Mouse (Mus musculus) kidney, adult 10 weeks (tissue): ENCODE measurements around the gene Acvrl1. TPM values are rescaled to one million over a fixed set of nuclear protein-coding genes. Genes with fewer than 3 reads are reported as not detected.

ENCODE experiments used
- polyA plus RNA-seq: library from polyadenylated mRNA; stranded (reverse); fragments of 350-450 nt; fragmentation: Illumina TruSeq; extraction: RNeasy Lipid Tissue Mini Kit (QIAGEN cat#74804); gene quantifications from one replicate; pipeline ENCODE4 v1.2.3, GENCODE M21; 2014; ENCODE audit warnings: low read depth, low replicate concordance

Acvrl1 gene
- polyA plus RNA-seq, result 0.97 TPM

GRCm38 (mm10) chr15:101128181-101129089, at the start of gene Acvrl1:
Gene Acvrl1 (plus strand): TSS chr15:101128522.

GRCm38 (mm10) chr15:101115511-101116110, 12.7 kb upstream of the Acvrl1 start, which contains the start of gene Ankrd33:
Gene Ankrd33 (plus strand): TSS chr15:101115755.

GRCm38 (mm10) chr15:101173421-101174211, 45.3 kb downstream of the Acvrl1 start, which contains the start of gene Acvr1b:
Gene Acvr1b (plus strand): TSS chr15:101174067.

Other genes with a start within 250 kb of the Acvrl1 start
- not detected for gene Gm47841, start 81.1 kb upstream of the Acvrl1 start, polyA plus RNA-seq
- gene Fignl2, start 50.0 kb upstream of the Acvrl1 start, polyA plus RNA-seq, result 1.1 TPM
- not detected for gene Ankrd33, start 12.8 kb upstream of the Acvrl1 start, polyA plus RNA-seq
- 13.8 TPM for gene Acvr1b, start 45.5 kb downstream of the Acvrl1 start, polyA plus RNA-seq
- 0.28 TPM for gene Grasp, start 95.7 kb downstream of the Acvrl1 start, polyA plus RNA-seq
- gene Nr4a1, start 125.7 kb downstream of the Acvrl1 start, polyA plus RNA-seq, result 1.5 TPM
- gene Atg101, start 155.8 kb downstream of the Acvrl1 start, polyA plus RNA-seq, result not detected
- not detected for gene 6030408B16Rik, start 164.7 kb downstream of the Acvrl1 start, polyA plus RNA-seq
- 1.1 TPM for gene Krt80, start 241.6 kb downstream of the Acvrl1 start, polyA plus RNA-seq